Mouse (Mus musculus): ENCODE results near the gene Agap3.

DNA sequence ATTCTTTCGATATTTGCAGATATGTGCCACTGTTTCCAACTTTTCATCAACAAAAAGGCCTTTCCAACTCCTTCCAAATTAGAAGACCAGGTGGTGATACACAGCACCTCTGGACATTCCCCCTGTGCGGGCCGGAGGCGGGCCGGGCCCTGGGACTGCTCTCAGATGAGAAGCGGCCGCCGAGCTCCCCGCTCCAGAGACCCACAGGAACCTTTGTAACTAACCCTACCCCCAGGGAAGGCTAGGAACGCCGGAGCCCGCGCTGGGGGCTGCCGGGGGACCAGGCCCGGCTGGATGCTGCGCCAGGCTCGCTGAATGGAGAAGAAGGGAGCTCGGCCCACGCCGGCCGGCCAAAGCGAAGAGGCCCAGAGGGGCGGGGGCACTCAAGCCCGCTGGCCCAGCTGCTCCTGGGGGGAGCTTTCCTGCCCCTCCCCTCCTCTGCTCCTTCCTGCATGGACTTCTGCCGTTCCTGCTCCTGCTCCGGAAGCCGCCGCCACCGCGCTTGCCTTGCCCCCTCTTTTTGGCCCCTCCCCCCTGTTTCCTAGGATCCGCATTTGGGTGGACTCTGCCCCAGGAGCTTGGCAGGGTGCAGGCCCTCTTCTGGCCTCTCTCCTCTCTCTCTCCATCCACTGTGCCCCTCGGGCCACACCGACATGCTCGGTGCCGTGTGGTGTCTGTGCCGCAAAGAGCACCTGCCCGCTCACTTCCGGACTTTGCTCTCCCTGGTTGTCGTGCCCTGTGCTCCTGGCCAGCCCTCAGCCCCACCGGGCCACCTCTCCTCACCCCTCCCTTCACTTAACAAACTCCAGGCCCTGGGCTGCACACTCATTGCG is 30.5 kb downstream of the Agap3 start:
- TF ChIP-seq POLR2A (IDR thresholded peaks at IDR 0.05; ENCODE audit: insufficient read depth, low read depth, low read length) (no peak), CTCF (IDR thresholded peaks at IDR 0.05; ENCODE audit: insufficient read depth, low read depth, low read length) (no peak)

Measured in olfactory bulb, adult 2 months (tissue).